Mouse (Mus musculus) embryonic stem cell, embryonic (primary cell): Measurements from ENCODE around the gene Isg20.

Source experiments
- CTCF ChIA-PET, 4 experiments: fragments of 300-600 bp in 2 of 4; fragments of 350-600 bp in 2 of 4; sonication (Branson Sonifier 250); formaldehyde crosslinking; loops; one replicate each; lab custom pipeline; 2022; ENCODE audit warnings: inconsistent platforms in 2 of 4; lab: Charles Lee
- POLR2A ChIA-PET, 4 experiments: fragments of 300-600 bp in 2 of 4; fragments of 350-600 bp in 2 of 4; sonication (Branson Sonifier 250); formaldehyde crosslinking; loops; one replicate each; lab custom pipeline; 2022; ENCODE audit warnings: antibody characterized with exemption in 4 of 4, inconsistent platforms in 1 of 4; lab: Charles Lee

Isg20 gene

GRCm38 (mm10) chr7:78912974-78913474, at the start of gene Isg20:
TSS of gene Isg20 (plus strand) at chr7:78913424.
- CTCF ChIA-PET: interaction anchor here in 3 of 4 experiments (0.5 to 2.0 kb wide), 4 partner anchors 10 to 146 kb away, joined by 3 to 10 read pairs (median 3); no protein-coding TSS in a partner anchor
- POLR2A ChIA-PET: interaction anchor here in 3 of 4 experiments (0.6 to 9.9 kb wide), 12 partner anchors 11 to 790 kb away, joined by 3 to 122 read pairs (median 3); partner anchors contain the start of genes Aen (in 2 of the 3), Mrpl46 (in 1 of the 3) and Mrps11 (in 1 of the 3)

- POLR2A ChIA-PET: interaction anchor here in 2 of 4 experiments (0.7 to 1.7 kb wide), 3 partner anchors 15 to 34 kb away, joined by 3 to 4 read pairs (median 3); no protein-coding TSS in a partner anchor
- CTCF ChIA-PET: interaction anchor here in 1 of 4 experiments (1.2 kb wide), 1 partner anchor 32 kb away, joined by 3 read pairs; the partner anchor contains the start of gene Aen
Observed at GRCm38 (mm10) chr7:78863796-78864445, 49.3 kb upstream of the Isg20 start.

DNA sequence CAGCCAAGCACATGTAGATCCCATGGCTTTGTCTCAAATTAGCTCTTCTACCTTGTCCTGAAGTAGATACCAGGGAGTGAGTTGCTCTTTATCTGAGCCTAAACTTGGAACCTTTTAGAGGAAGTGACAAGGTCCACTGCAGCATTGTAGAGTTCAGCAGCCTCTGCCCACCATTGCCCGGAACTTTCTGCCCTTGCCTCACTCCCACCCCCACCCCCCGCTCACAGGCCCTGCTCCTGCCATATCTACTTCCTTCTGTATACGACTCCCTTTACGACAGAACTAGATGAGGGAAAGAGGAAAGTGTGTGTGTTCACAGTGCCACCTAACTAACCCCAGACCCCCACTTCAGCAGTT, 48.8 kb upstream of the Isg20 start:
- ChIA-PET CTCF (no interaction called here), POLR2A (interaction anchor here in 2 of 4 experiments (0.7 to 1.7 kb wide), 4 partner anchors 13 to 34 kb away, joined by 3 to 4 read pairs (median 4); no protein-coding TSS in a partner anchor)

DNA sequence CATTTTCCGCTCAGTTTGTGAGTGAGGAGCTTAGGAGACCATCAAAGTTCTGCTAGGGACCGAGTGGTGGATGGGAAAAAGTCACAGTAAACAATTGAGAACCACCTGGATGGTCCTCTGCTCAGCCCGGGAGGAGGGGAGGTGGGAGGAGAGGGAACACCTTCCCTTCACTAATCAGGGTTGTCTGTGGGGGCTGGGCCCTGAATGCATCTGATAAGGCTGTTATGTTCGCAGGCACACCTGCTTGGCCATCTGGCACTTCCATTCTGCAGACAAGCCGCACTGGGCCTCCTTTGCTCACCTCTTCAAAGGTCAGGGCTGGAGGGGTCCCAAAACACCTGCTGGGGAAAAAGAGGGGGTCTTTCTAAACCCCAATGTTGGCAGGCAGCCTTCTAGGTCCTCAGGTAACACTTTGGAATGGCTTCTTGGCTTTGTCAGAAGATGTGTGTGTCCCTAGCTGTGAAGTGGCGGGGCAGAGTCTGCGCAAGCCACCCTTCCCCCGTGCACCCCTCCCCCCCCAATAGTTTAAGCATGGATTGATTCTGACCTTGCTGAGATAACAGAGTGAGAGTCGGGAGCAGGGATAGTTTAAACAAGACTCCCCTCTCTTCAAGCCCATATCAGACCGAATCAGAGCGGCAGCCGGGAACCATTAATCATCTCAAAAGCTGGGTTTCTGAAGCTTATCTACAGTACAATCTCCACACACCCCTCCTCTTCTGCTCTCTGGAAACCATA, 47.8 kb upstream of the Isg20 start:
- ChIA-PET CTCF (no interaction called here), POLR2A (interaction anchor here in 2 of 4 experiments (0.5 to 1.0 kb wide), 3 partner anchors 11 to 224 kb away, joined by 3 to 7 read pairs (median 3); partner anchors contain the start of gene Aen (in 1 of the 2))

GRCm38 (mm10) chr7:78868731-78869130, 44.5 kb upstream of the Isg20 start:
- ChIA-PET POLR2A (interaction anchor here in 1 of 4 experiments (0.6 to 1.1 kb wide), 4 partner anchors 27 to 84 kb away, joined by 3 to 4 read pairs (median 4); partner anchors contain the start of gene Aen), CTCF (interaction anchor here in 2 of 4 experiments (0.6 kb wide), 2 partner anchors 13 to 89 kb away, joined by 3 to 5 read pairs; no protein-coding TSS in a partner anchor)

- ChIA-PET CTCF (no interaction called here), POLR2A (no interaction called here)
Observed at GRCm38 (mm10) chr7:78872366-78872765, 40.9 kb upstream of the Isg20 start.

DNA sequence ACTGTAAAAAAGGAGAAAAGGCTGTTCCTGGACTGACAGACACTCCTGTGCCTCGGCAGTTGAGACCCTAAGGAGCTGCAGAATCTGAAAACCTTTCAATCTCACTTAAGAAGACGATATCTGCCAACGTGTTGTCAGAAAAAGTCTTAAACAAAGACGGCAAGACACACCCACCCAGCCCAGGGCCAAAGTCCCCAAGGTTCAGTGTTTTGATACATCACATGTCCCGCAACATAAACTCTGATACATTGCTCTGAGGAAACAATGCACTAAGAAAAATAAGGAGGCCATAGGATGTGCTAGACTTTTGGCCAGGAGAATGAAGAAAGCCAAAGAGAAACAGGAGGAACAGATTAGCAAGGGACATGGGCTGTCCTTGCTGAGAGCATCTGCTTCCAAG, 40.4 kb upstream of the Isg20 start:
- POLR2A ChIA-PET: no interaction called here
- CTCF ChIA-PET: no interaction called here

- ChIA-PET CTCF (interaction anchor here in 3 of 4 experiments (0.6 to 1.0 kb wide), 3 partner anchors 13 to 177 kb away, joined by 3 to 4 read pairs (median 3); no protein-coding TSS in a partner anchor), POLR2A (interaction anchor here in 3 of 4 experiments (0.6 to 2.2 kb wide), 3 partner anchors 14 to 220 kb away, joined by 3 to 19 read pairs (median 3); partner anchors contain the start of gene Aen (in 1 of the 3))
Observed at GRCm38 (mm10) chr7:78881607-78882468, 31.4 kb upstream of the Isg20 start.

- CTCF ChIA-PET: no interaction called here
Observed at GRCm38 (mm10) chr7:78882469-78882837, 30.8 kb upstream of the Isg20 start.

GRCm38 (mm10) chr7:78883016-78883725, 30.1 kb upstream of the Isg20 start:
- ChIA-PET POLR2A (interaction anchor here in 3 of 4 experiments (0.6 to 2.2 kb wide), 10 partner anchors 13 to 214 kb away, joined by 3 to 19 read pairs (median 4); partner anchors contain the start of gene Aen (in 3 of the 3)), CTCF (interaction anchor here in 2 of 4 experiments (1.1 to 1.3 kb wide), 2 partner anchors 117 to 176 kb away, joined by 3 read pairs; no protein-coding TSS in a partner anchor)

More at GRCm38 (mm10) chr7:78882469-78882837, 30.8 kb upstream of the Isg20 start:
- POLR2A ChIA-PET: interaction anchor here in 2 of 4 experiments (0.6 to 2.2 kb wide), 3 partner anchors 13 to 220 kb away, joined by 3 to 19 read pairs (median 5); partner anchors contain the start of gene Aen (in 2 of the 2)

- CTCF ChIA-PET: interaction anchor here in 2 of 4 experiments (1.1 to 1.3 kb wide), 2 partner anchors 118 to 175 kb away, joined by 3 read pairs; no protein-coding TSS in a partner anchor
- POLR2A ChIA-PET: interaction anchor here in 3 of 4 experiments (0.6 to 2.2 kb wide), 11 partner anchors 12 to 215 kb away, joined by 3 to 19 read pairs (median 4); partner anchors contain the start of gene Aen (in 3 of the 3)
Observed at GRCm38 (mm10) chr7:78883726-78884060, 29.5 kb upstream of the Isg20 start.

- ChIA-PET POLR2A (interaction anchor here in 3 of 4 experiments (0.9 to 2.2 kb wide), 3 partner anchors 12 to 20 kb away, joined by 3 to 19 read pairs (median 3); partner anchors contain the start of gene Aen (in 2 of the 3)), CTCF (interaction anchor here in 1 of 4 experiments (1.3 kb wide), 1 partner anchor 118 kb away, joined by 3 read pairs; no protein-coding TSS in a partner anchor)
Observed at GRCm38 (mm10) chr7:78884139-78884538, 29.1 kb upstream of the Isg20 start.

GRCm38 (mm10) chr7:78885404-78885803, 27.8 kb upstream of the Isg20 start:
- POLR2A ChIA-PET: interaction anchor here in 2 of 4 experiments (0.7 to 1.2 kb wide), 2 partner anchors 30 to 43 kb away, joined by 3 to 5 read pairs; no protein-coding TSS in a partner anchor
- CTCF ChIA-PET: no interaction called here

- POLR2A ChIA-PET: interaction anchor here in 2 of 4 experiments (1.1 to 1.9 kb wide), 7 partner anchors 8 to 35 kb away, joined by 3 to 6 read pairs (median 4); no protein-coding TSS in a partner anchor
- CTCF ChIA-PET: interaction anchor here in 1 of 4 experiments (1.2 kb wide), 1 partner anchor 121 kb away, joined by 4 read pairs; no protein-coding TSS in a partner anchor
Observed at GRCm38 (mm10) chr7:78886496-78886895, 26.7 kb upstream of the Isg20 start.

- POLR2A ChIA-PET: interaction anchor here in 3 of 4 experiments (0.5 to 1.9 kb wide), 11 partner anchors 9 to 258 kb away, joined by 3 to 6 read pairs (median 3); no protein-coding TSS in a partner anchor
- CTCF ChIA-PET: interaction anchor here in 2 of 4 experiments (1.2 to 1.5 kb wide), 2 partner anchors 40 to 122 kb away, joined by 4 to 5 read pairs; partner anchors contain the start of gene Det1 (in 1 of the 2)
Observed at GRCm38 (mm10) chr7:78887431-78887842, 25.8 kb upstream of the Isg20 start.

DNA sequence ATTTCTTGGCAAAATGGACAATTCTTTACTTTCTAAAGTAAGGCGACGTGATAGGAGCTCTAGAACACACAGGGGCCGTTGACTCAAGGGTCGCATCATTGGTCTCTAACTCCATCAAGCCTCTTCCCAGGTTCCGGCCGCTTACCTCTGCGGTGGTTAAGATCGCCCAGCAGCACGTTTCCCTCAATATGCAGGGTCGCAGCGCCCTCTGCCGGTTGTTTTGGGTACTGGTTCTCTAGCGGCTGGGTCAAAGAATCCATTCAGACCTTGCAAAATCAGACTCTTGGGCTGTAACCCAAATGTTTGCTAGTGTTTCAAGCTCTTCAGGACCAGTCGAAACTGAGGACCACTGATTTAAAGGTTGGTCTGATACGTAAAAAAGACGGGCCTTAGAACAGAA, 22.6 kb upstream of the Isg20 start:
- ChIA-PET POLR2A (interaction anchor here in 2 of 4 experiments (0.6 to 2.1 kb wide), 6 partner anchors 15 to 165 kb away, joined by 3 to 5 read pairs (median 3); no protein-coding TSS in a partner anchor), CTCF (interaction anchor here in 2 of 4 experiments (1.0 to 1.4 kb wide), 4 partner anchors 100 to 306 kb away, joined by 3 read pairs; no protein-coding TSS in a partner anchor)
